Mouse (Mus musculus) left cerebral cortex, postnatal 25 days (tissue): Measurements from ENCODE around the gene Fam219a. TPM values are rescaled to one million over a fixed set of nuclear protein-coding genes. Genes with fewer than 3 reads are reported as not detected.

Experiments
- DNase-seq, 2 experiments: peaks; one replicate each; pipeline ENCODE4 v3.0.0; 2022; ENCODE audit warnings: low spot score in 2 of 2, mixed read lengths in 1 of 2
- intact Hi-C: fragments of 180-260 bp; cut with DNase I; formaldehyde crosslinking; loops from one replicate; pipeline ENCODE4 v1.15.1; 2025
- total RNA-seq, 2 experiments: library from RNA; stranded (reverse); gene quantifications; 2 replicates each; pipeline ENCODE4 v1.2.3; 2021

Fam219a gene
- total RNA-seq, 2 experiments from 2014 or later, result 203 to 209 TPM

DNA sequence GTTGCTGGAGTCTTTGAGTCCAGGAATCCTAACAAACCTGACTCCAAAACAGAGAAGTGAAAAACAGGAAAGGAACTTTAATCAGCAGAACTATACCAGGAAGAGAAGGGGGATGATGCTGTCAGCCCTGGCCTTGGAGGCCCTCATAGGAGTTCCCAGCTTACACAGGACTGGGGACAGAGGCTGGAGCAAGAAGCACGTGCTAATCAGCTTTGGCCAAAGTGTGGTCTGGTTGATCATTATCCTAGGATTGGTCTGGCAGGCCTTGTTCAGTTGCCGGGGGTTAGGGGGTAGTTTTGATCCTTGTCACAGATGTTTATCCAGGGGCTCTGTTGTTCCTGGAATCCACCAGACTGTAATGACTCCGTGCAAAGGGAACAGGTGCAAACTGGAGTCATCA lies 75.0 kb downstream of the Fam219a start:
- intact Hi-C loops, result no loop called here

DNA sequence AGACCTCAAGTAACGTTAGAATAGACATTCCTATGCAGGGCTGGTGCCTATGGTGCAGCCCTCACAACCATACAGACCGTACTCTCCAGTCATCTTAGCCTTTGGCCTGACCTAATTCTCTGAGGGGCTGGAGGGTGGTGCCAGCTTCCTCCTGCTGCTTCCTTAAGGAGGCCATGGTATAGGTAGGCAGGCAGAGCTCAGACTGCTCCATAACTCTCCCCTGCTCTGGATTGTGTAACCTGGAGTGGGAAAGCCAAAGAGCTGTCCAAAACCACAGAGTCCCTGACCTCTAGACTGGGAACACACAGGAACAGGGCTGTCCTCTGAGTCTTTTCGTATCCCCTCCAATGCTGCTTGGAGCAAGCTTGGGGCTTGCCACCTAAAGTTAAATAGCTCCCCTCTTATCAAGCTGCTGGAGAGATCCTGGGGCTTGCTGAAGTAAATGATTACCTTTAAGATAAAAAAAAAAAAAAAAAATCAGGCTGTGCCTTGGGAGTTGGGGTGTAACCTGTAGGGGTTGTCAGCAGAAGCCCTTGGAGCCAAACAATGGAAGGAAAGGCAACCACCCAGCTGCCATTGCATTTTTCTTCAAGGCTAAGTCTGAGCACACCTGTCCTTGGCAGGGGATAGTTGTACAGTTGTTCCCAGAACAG lies 75.7 kb downstream of the Fam219a start:
- DNase-seq, result no peak
- intact Hi-C loops, result no loop called here

More for the DNA sequence above, 75.0 kb downstream of the Fam219a start:
- DNase-seq, result no peak

DNA sequence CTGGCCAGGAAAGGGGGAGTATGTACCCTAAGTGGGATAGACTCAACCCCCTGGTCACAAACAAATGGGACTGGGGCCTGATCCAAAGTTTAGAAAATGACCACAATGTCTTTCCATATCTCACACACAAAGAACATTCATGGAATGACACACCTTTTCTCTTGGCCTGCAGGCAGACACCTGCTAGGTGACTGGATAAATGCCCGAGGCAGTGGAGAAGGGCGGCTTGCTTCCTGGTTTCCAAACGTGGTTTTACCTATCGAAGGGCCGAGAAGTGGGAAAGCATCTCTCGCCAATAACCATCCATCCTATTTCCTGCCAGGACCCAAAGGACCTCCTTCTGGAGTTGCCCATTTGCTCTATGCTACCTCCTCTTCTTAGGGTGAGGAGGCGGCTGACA lies 76.4 kb downstream of the Fam219a start:
- DNase-seq, result no peak
- intact Hi-C loops, result no loop called here

DNA sequence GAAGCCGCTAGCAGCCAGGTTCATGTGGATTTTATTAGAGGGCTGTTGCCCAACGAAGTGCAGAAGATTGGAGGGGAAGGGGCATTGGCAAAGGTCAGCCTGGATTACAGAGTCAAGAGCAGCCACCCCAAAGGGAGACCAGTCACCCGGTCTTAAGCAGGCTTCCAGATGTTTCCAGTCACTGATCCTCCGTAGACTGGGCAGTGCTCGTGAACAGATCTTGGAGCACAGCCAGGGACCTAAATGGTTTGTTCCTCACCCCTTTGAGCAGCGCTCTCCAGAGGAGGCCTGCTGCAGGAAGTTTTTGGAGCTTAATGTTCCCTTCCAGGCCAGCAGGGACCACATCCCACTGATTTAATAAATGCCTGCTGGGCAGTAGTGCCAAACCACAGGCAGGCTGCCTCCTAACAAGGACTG lies 87.7 kb downstream of the Fam219a start:
- DNase-seq, result no peak
- intact Hi-C loops, result loop anchor here (2.0 kb wide), 1 partner anchor 15 kb away; no protein-coding TSS in a partner anchor

DNA sequence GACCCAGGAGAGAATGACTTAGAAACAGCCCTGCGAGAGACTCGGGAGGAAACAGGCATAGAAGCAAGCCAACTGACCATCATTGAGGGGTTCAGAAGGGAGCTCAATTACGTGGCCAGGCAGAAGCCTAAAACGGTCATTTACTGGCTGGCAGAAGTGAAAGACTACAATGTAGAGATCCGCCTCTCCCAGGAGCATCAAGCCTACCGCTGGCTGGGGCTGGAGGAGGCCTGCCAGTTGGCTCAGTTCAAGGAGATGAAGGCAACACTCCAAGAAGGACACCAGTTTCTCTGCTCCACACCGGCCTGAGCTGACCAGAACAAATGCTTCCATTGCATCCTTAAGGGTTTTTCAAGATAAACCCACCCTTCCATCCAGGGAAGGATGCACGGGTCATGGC lies 89.1 kb downstream of the Fam219a start:
- no peak for DNase-seq
- intact Hi-C loops, result loop anchor here (2.0 kb wide), 1 partner anchor 17 kb away; no protein-coding TSS in a partner anchor

DNA sequence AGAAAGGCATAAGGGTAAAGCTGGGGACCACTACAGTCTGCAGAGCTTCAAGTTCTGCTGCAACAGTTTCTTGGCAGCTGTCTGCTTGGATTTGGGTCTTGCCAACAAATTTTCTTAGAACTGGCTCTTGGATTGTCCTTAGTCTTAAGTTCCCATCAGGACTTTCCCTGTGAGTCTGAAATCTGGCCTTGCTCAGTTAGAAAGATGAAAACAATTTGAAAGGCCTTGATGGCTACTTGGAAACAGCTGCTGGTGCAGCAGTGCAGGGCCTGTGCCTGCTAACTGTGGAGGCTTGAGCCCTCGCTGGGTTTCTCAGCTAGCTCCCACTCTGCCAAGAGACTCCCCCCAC lies 89.9 kb downstream of the Fam219a start:
- no peak for DNase-seq
- intact Hi-C loops, result no loop called here

DNA sequence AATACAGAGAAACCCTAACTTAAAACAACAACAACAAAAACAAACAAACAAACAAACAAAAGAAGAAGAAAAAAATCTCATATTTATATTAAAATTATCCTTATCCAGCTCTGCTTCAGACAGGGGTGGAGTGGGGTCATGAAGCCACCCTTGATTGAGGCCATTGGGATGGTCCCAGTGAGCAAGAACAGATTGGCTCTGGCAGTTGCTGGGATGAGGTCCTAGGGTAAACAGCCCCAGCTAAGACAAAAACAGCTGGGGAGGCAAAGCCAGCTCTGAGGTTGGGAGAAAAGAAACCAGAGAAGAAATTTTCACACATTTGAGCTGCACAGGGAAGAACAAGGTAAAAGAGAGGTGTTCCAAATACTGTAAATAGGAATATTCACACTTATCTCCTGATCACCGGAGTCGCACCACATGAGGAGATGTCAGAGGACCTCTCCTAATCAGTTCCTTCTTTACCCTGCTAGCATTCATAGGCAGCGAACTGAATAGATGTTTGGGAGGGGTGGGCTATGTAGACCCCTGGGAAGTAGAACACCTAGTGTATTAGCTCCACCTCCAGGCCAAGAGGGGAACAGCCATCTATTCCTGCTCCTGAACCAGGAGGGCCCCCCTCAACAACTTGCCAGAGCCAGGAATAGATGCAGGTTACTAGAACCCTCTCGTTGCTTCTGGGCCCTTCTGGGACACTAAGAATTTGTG lies 90.4 kb downstream of the Fam219a start:
- intact Hi-C loops, result no loop called here
- no peak for DNase-seq

DNA sequence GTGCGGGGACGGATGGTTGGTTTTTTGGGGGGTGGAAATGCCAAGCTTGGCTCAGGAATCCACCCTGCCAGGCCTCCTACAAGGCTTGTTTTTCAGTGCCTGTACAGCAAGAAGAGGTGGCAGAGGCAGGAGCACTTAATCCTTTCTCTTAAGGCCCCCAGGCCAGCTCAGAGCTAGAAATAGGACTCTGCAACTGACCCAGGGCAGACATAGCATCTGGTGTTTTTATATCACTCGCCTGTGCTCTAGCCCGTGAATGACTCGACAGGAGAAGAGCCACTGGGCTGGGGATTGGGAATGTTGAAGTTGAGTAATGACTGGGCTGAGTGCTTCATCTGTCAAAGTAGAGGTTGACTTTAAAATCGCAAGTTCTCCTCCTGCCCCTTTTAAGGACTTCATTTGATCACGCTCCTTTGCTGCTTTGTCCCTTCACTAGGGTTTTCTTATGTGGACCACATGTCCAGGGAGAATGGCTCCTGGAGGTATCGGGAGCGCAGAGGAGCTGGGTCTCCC lies 91.6 kb downstream of the Fam219a start:
- intact Hi-C loops, result no loop called here
- DNase-seq, result no peak

DNA sequence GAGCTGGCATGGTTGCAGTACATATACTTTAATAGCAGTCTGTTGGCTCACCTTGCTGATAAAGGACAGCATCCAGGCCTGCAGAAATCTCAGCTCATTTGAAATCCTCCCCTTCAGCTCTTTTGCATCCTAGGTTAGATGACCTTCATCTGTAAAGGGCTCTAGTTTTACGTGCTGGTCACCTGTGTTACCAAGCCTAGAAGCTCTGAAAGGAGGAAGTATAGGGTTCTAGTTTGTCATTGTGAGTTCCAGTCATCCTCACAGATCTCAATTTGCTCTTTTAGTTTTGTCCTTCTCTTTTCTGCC lies 98.0 kb downstream of the Fam219a start:
- DNase-seq, result no peak
- intact Hi-C loops, result loop anchor here (2.0 kb wide), 3 partner anchors 35 to 97 kb away; partner anchors contain the start of genes Dnaic1 and Fam219a

DNA sequence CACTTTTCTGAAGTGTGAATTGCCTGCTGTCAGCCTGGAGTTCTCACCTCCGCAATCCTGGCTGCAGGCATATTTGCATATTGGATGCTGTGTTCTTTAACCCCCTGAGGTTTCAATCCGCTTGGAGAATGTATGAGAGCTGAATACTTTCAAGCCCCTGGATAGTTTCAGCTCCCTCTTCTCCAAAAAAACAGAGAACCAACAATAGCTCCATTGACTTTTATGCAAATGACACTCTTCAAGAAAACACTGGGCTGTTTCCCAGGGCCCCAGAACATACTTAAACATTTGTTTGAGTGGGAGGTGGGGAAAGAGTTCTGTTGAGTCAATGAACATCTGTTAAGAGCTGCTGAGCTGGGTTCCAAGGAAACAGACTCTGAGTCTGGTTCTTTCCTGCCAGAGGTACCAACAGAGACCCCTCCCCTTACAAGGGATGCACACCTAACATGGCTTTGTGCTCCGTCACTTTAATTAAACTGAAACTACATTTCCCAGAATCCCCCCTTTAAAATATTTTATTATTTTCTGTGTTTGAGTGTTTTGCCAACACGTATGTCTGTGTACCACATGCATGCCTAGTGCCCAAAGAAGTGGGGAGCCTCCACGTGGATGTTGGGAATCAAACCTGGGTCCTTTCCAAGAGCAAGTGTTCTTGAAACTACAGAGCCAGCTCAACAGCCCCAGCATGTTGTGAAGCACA lies 98.5 kb downstream of the Fam219a start:
- intact Hi-C loops, result loop anchor here (2.0 kb wide), 3 partner anchors 36 to 98 kb away; partner anchors contain the start of genes Dnaic1 and Fam219a
- peak; percentile 65 to 89 for DNase-seq

DNA sequence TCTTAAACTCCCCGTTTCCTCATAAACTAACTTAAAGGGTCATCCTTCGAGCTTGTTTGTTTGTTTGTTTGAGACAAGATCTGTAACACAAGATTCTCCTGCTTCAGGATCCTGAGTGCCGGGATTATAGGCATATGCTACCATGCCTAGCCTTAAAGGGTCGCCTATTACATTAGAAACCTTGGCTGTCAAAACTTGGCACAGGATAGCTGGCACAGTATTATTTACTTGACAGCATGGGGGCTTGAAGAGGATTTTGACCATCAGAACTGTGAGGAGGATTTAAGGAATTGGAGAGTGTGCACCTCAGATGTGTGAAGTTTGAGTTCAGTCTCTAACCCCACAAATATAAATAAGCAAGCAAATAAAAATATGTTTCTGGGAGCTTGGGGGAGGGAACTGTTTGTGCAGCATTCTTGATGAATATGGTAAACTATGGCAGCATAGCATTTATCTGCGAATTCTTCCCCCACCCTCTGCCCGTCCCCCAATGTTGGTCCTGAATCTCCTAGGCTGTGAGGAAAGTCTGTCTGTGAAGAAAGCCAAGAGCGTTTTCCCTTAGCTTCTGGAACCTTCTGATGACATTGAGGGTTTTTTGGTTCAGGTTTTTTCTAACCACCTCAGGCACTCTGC lies 99.2 kb downstream of the Fam219a start:
- intact Hi-C loops, result loop anchor here (2.0 kb wide), 3 partner anchors 37 to 99 kb away; partner anchors contain the start of genes Dnaic1 and Fam219a
- DNase-seq, result no peak

DNA sequence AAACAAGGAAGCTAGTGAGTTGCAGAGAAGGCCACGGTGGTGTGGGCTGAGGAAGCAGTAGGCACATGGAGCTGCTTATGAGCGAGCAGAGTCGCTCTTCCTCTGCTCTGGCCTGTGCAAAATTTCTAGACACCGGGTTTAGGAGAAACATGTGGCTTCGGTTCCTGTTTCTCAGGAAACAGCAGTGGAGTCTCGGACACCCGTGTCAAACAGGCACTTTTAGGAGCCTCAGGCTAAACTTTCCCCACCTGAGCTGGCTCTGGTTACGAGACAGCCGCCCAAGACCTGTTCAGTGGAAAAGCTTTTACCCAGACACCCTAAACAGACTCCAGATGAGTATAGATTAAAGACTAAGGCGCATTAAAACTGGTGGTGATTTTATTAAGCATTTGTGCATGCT lies 100.1 kb downstream of the Fam219a start:
- intact Hi-C loops, result loop anchor here (1.0 to 2.0 kb wide), 3 partner anchors 145 to 239 kb away; no protein-coding TSS in a partner anchor
- no peak for DNase-seq

DNA sequence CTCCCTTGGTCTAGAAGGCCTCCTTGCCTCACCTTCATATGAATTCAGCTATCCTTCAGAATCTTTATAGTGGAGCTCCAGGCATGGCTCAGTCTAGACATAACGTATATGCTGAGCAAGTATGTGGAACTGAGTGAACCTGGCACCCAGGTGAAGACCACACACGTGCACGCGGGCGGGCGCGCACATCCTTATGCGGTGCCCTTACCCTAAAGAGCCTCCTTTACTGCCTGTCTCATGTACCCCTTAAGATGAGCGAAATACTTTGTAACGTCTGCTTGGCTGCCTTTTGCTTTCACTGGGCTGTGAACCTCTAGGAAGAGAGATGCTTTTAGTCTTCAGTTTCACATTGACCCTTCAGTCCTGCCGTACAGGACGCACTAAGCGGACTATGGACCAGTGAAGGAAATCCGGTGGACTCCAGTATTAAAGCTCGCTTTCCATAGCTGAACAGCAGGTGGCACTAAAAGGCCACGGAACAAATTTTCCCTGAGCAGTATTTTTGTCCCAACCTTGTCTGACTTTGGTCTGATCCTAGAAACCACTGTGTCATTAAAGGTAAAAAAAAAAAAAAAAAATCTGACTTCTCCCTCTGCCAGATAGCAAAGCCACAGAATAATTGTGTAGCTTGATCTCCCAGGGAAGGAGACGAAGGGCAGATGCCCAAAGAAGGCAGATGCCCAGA lies 100.8 kb downstream of the Fam219a start:
- DNase-seq, result peak; percentile 64 to 73
- intact Hi-C loops, result loop anchor here (1.0 to 2.0 kb wide), 3 partner anchors 146 to 240 kb away; no protein-coding TSS in a partner anchor

Other genes with a start within 250 kb of the Fam219a start
- gene Ubap1, start 220.5 kb downstream of the Fam219a start, total RNA-seq, result 10 to 100 TPM; 47.5 to 48.4 TPM
- 1 to 10 TPM; 1.0 to 1.1 TPM for gene Kif24, start 104.7 kb downstream of the Fam219a start, total RNA-seq
- gene Nudt2, start 104.4 kb downstream of the Fam219a start, total RNA-seq, result 10 to 100 TPM; 24.7 to 26.4 TPM
- 10 to 100 TPM; 31.6 to 36.9 TPM for gene AI464131, start 66.5 kb downstream of the Fam219a start, total RNA-seq
- 1 to 10 TPM; 3.9 to 5.8 TPM for gene 1110017D15Rik, start 52.2 kb downstream of the Fam219a start, total RNA-seq
- 1 to 10 TPM; 7.2 to 8.0 TPM for gene Dnaic1, start 237 bp upstream of the Fam219a start, total RNA-seq
- 10 to 100 TPM; 54.4 to 63.0 TPM for gene Enho, start 70.8 kb upstream of the Fam219a start, total RNA-seq
- 100 to 1,000 TPM in 1 of 2 experiments, 10 to 100 TPM in 1; 98.9 to 109 TPM for gene Cntfr, start 127.6 kb upstream of the Fam219a start, total RNA-seq
- 10 to 100 TPM; 35.8 to 43.8 TPM for gene Il11ra1, start 130.5 kb upstream of the Fam219a start, total RNA-seq
- 10 to 100 TPM; 26.8 to 31.3 TPM for gene Rpp25l, start 144.0 kb upstream of the Fam219a start, total RNA-seq
- gene Dctn3, start 153.6 kb upstream of the Fam219a start, total RNA-seq, result 100 to 1,000 TPM; 174 to 191 TPM
- gene Arid3c, start 161.6 kb upstream of the Fam219a start, total RNA-seq, result under 1 TPM in 1 of 2 experiments, not detected in 1; 0.43 TPM
- 100 to 1,000 TPM in 1 of 2 experiments, 10 to 100 TPM in 1; 93.2 to 103 TPM for gene Galt, start 185.7 kb upstream of the Fam219a start, total RNA-seq
- gene Sigmar1, start 186.6 kb upstream of the Fam219a start, total RNA-seq, result 10 to 100 TPM; 60.0 to 66.5 TPM
- 100 to 1,000 TPM; 261 to 267 TPM for gene Ccl27a, start 204.7 kb upstream of the Fam219a start, total RNA-seq